Mouse (Mus musculus): ENCODE results near the gene Cul1.
"Not testable (repeated sequence)": the region's sequence is repeated elsewhere in the genome, so short reads cannot be mapped to it uniquely, and the experiment has no call there.

The Cul1 gene

GRCm38 (mm10) chr6:47453098-47453497, at the start of gene Cul1:
Gene Cul1, plus strand, starts transcription at chr6:47453398.
- no peak for DNase-seq (ENCODE audit: low spot score)

- DNase-seq (ENCODE audit: low spot score) = no peak
These were observed 48.5 kb upstream of the Cul1 start for GRCm38 (mm10) chr6:47404419-47405382.

GRCm38 (mm10) chr6:47412886-47413606, 40.2 kb upstream of the Cul1 start:
- no peak for DNase-seq (ENCODE audit: low spot score)

- DNase-seq (ENCODE audit: low spot score) = no peak
These were observed 39.5 kb upstream of the Cul1 start for GRCm38 (mm10) chr6:47413656-47414055.

- DNase-seq (ENCODE audit: low spot score) = no peak
These were observed 34.5 kb upstream of the Cul1 start for GRCm38 (mm10) chr6:47418691-47419090.

- no peak for DNase-seq (ENCODE audit: low spot score)
These were observed 33.0 kb upstream of the Cul1 start for GRCm38 (mm10) chr6:47420156-47420555.

- no peak for DNase-seq (ENCODE audit: low spot score)
These were observed 32.0 kb upstream of the Cul1 start for GRCm38 (mm10) chr6:47421221-47421620.

- no peak for DNase-seq (ENCODE audit: low spot score)
These were observed 27.1 kb upstream of the Cul1 start for GRCm38 (mm10) chr6:47426136-47426535.

- not testable (repeated sequence) for DNase-seq (ENCODE audit: low spot score)
These were observed 26.6 kb upstream of the Cul1 start for GRCm38 (mm10) chr6:47426556-47426955.

GRCm38 (mm10) chr6:47432795-47433194, 20.4 kb upstream of the Cul1 start:
- not testable (repeated sequence) for DNase-seq (ENCODE audit: low spot score)

GRCm38 (mm10) chr6:47440080-47440479, 13.1 kb upstream of the Cul1 start:
- DNase-seq (ENCODE audit: low spot score) = no peak

- no peak for DNase-seq (ENCODE audit: low spot score)
These were observed 5.5 kb upstream of the Cul1 start for GRCm38 (mm10) chr6:47447658-47448057.

GRCm38 (mm10) chr6:47453522-47454130, 428 bp downstream of the Cul1 start:
- DNase-seq (ENCODE audit: low spot score) = no peak

GRCm38 (mm10) chr6:47454131-47454574, 955 bp downstream of the Cul1 start:
- no peak for DNase-seq (ENCODE audit: low spot score)

- no peak for DNase-seq (ENCODE audit: low spot score)
These were observed 1.7 kb downstream of the Cul1 start for GRCm38 (mm10) chr6:47454575-47455571.

- no peak for DNase-seq (ENCODE audit: low spot score)
These were observed 2.6 kb downstream of the Cul1 start for GRCm38 (mm10) chr6:47455843-47456242.

- DNase-seq (ENCODE audit: low spot score) = no peak
These were observed 3.7 kb downstream of the Cul1 start for GRCm38 (mm10) chr6:47456853-47457252.

GRCm38 (mm10) chr6:47465400-47465799, 12.2 kb downstream of the Cul1 start:
- no peak for DNase-seq (ENCODE audit: low spot score)

GRCm38 (mm10) chr6:47466488-47466887, 13.3 kb downstream of the Cul1 start:
- no peak for DNase-seq (ENCODE audit: low spot score)

- DNase-seq (ENCODE audit: low spot score) = no peak
These were observed 13.9 kb downstream of the Cul1 start for GRCm38 (mm10) chr6:47467058-47467457.

GRCm38 (mm10) chr6:47469760-47470159, 16.6 kb downstream of the Cul1 start:
- DNase-seq (ENCODE audit: low spot score) = no peak

All from layer of hippocampus, adult 9-10 months (tissue).